Mouse (Mus musculus): ENCODE measurements around the gene Olfr1412.

Olfr1412 gene

DNA sequence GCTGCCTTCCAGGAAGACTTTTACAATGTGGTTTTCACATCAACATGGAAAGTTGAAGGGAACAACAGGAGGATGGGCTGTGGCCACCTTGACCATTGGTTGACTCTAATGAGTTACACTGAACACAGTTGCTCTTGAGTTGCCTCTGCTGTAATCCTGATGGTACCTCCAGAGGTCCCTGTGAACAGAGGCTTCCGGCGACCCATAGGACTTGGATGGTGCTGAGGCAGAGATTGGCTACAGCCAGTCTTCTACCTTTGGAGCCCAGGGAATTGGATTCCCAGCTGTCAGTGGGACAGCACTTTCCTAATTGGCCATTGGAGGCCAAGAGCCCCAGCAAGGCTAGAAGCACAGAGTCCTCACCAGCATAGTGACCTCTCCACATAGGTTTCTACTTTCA, at the start of gene Olfr1412:
TSS of gene Olfr1412 (plus strand) at position 301 of the 400 bp plus-strand sequence.
- DNase-seq: no peak

DNA sequence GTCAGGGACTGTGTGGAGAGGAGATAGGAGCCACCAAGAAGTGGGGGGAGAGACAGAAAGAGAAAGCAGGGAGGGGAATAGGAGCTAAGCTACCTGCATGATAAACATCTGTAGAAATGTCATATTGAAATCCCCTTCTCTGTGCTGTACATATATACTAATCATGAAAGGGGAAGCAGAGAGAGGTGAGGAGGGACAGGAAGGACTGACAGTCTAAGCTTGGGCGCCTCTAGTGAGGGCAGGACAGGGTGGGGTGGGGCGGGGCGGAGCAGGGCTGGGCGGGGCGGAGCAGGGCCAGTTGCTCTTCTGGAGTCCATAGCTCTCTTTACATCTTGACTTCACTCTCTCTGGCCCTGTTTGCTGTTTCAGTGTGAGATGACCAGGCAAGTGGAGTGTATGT, 48.6 kb upstream of the Olfr1412 start:
- DNase-seq: no peak

DNA sequence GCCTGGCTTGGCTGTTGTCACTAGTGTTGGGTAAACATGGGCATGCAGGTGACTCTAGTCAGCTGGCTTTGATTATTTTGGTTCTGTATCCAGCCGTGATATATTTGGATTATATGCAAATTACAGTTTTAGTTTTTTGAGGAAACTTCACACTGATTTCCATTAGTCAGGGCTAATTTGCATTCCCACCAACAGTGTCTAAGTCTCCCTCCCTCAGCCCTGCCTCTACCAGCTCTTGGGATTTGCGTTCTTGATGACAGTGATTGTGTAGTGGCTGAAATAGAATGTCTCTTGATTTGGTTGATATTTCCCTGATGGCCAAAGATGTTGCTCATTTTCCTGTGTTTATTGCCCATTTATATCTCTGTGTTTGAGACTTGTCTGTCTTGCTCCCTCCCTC, 46.5 kb upstream of the Olfr1412 start:
- DNase-seq: no peak

DNA sequence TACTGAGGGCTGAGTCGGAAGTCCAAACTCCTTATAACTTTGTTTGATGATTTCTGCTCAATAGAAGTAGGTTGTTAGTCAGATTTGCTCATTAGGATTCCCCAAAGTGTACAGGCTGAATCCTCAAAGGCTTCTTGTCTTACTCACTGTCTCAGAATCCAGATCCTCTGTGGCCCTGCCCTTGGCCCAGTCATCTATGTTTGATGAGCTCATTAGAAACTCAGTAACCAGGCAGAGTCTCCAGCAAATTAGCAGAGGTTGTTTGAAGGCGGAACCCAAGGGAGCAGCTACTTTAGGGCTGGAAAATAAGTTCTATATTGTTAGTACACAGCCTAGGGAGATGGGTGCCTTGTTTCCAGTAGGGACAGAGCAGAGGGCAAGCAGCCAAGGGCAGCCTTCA, 39.6 kb upstream of the Olfr1412 start:
- no peak for DNase-seq

DNA sequence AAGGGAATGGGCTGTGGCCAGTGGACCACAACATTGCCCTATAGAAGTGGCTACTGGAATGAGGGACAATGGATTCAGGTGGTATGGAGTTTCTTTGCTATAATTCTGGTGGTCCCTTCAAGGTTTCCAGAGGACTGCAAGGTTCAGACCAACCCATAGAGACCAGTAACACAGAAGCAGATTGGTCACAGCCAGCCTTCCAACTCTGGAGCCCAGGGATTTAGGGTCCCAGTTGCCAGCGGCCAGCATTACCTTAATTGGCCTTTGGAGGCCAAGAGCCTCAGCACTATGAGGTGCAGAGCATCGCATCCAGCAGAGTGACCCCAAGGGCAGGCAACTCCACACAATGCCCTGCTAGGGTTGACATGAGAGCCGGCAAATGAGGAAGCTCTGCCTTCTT, 14.6 kb upstream of the Olfr1412 start, which contains the start of gene Olfr1413:
TSS of gene Olfr1413 (plus strand) at position 301 of the 400 bp plus-strand sequence.
- DNase-seq: no peak

DNA sequence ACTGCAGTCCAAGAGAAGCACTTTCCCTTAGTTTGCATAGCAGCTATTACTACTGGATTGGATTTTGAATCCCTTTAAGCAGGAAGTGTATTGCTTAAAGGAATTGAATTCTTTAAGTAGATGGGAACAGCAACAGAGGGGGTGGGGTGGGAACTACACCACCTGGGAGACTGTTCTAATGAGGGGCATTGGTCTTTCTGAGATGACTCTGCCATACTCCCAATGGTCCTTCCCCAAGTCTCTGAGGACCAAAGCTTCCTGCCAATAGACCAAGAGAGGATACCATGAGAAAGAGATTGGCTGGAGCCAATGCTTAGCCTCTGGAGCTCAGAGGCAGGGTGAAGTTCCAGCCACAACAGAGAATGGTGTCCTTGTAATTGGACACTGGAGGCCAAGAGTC, 8.5 kb downstream of the Olfr1412 start, which contains the start of gene Olfr1411:
TSS of gene Olfr1411 (plus strand) at position 301 of the 400 bp plus-strand sequence.
- no peak for DNase-seq

DNA sequence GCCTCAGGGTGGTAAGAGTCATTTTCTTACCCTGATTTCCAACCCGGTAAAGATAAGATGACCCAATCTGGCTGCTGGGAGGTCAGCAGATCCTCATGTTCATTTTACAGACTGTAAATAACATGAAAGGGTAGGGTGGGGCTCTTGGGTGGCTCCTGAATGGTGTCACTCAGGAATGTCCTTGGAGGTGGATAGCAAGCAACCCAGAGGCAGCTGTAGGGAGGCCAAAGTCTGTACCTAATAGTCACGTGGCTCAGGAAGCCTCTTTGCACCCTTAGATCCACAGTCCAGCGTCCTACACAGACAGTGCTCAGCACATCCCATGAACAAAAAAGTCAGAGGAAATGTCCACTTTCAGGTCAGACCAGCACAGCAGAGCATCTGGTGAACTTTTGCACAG, 10.4 kb downstream of the Olfr1412 start:
- no peak for DNase-seq

DNA sequence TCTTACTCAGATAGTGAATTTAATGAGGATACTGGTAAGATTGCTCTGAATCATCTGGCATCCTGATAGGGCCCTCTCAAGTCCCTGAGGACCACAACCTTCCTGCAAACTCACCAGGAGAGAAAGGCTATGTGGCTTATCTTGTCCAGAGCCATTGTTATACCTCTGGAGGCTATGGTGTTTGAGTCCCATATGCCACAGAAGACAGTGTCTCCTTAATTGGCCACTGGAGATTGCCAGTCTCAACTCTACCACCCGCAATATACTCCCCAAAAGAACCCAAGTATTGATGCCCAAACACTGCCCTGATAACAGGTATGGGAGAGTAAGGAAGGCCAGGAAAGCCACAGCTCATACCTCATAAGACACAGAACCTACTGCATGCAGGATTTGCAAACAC, 19.9 kb downstream of the Olfr1412 start, which contains the start of gene Olfr1410:
TSS of gene Olfr1410 (plus strand) at position 301 of the 400 bp plus-strand sequence.
- no peak for DNase-seq

DNA sequence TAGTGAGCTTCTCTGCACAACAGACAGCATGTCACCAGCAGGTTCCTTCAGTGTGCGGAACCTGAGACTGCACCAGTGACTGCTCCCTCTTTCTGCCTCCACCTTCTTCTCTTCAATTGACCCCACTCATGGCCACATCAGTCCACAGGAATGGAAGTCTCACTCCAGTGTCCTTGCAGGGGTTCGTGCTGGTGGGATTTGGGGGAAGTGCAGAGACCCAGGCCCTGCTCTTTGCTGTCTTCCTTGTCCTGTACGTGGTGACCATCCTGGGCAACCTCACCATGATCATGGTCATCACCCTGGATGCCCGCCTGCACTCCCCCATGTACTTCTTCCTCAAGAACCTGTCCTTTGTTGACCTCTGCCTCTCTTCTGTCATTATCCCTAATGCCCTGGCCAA, 22.1 kb downstream of the Olfr1412 start:
- DNase-seq: no peak

DNA sequence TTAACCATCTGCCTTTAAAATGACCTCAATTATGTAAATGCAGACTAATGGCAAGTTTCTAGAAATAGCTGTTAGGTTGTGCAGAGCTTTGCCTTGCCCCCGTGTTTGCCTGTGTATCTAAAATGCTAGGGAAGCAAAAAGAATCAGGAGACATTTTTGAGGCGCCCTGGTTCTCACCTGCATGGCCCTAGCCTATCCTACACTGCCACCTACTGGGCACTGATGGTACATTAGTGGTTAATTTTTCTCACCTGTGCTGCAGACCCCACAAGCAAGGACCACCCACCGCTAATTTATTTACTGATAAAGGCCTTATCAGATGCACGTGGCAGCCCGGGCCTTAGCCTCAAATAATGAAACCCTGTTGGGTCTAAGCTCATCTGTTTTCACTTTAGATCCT, 25.4 kb downstream of the Olfr1412 start:
- DNase-seq: peak; percentile 21 to 41

DNA sequence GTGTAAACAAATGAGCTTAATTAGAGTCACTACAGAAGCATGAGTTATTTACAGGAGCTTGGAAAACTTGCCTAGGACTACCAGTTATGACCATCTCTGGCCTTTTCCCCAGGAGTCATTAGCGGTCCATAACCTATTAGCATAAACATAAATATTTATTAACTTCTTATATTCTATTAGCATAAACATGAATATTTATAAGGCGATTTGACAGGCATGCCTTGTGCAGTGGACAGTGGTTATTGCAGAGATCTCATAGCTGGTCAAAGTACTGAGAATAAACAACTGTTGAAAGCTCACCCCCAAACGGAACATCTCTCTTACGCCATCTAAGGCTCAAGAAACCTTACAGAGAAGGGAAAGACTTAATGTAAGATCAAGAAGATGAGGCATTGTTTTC, 27.6 kb downstream of the Olfr1412 start:
- DNase-seq: no peak

DNA sequence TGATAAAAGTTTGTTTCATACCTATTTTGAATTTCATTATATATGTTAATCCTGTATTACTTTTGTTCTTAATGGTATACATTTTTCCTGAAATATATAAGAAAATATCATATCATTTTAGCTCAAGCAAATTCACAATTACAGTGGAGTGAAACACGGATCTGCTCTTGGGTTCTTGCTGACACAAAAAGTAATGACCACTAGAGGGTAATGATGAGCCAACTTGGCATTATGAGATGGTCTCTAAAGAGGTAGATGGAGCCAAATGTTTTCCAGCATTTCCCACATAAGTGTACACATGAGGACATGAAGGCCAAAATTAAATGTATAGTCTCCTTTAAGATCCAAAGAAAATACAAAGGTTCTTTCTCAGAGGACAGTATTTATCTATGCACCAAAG, 28.9 kb downstream of the Olfr1412 start:
- DNase-seq: no peak

DNA sequence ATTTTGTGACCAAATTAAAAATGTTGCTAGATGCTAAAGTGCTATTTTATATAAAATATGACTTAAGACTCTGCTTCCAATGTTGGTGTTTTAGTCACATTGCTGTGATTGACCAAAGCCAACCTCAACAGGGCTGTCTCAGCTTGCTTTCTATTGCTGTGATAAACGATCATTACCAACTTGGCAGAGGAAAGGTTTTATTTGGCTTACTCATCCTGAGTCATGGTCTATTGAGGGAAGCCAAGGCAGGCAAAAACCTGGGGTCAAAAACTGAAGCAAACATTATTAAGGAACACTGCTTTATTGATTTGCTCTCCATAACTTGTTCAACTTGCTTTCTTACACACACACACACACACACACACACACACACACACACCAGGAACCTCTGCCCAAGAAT, 30.5 kb downstream of the Olfr1412 start:
- no peak for DNase-seq

DNA sequence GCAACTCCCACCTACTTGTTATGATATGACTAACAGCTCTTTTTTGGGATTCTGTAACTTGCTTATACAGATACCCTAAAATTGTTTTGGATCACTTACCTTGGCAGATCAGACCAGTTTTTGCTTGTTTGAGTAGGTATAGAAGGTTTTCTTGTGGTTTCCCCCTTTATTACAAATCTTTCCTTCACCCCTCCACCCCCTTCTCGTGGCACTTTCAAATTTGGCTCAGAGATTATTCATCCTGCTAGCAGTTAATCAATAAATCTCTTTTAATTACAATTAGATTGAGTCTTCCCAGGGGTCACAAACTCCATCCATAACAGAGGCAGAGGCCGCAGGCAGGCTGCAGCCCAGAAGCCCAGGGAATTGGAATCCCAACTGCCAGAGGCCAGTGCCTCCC, 31.9 kb downstream of the Olfr1412 start, which contains the start of gene Olfr12:
TSS of gene Olfr12 (plus strand) at position 301 of the 400 bp plus-strand sequence.
- no peak for DNase-seq

DNA sequence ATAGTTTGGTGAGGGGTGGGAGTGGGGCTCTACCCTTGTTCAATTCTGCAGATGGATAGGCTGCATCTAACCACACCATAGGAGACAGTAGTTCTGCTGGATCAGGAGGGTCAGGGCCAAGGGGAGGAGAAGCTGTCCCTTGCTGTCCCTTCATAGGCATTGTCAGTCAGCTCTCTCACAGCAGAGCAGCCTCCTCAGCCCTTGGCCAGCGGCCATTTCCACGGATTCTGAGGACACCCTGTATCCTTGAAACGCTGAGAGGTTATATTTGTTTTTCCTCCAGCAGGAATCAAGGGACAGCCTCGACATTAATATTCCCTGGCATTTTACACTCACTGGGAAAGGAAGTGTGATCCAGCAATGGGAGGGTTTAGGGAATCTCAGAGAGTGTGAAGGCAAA, 32.8 kb downstream of the Olfr1412 start:
- DNase-seq: no peak

DNA sequence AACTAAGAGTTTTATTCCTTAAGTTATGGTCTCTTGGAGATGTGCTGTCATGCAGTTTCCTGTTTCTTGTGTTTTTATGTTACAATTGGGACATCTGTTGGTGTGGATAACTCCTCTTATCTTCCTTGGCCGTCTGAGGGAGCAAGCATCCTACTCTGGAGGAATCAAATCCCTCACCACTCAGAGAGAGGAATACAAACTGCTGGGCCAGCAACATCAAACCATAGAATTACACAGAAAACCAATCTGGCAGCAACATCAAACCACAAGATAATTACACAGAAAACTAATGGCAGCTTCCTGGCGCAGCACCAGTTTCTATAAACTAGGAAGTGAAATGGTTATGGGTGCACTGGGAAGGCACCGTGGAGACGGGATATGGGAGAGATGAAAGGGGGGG, 42.6 kb downstream of the Olfr1412 start:
- DNase-seq: no peak

DNA sequence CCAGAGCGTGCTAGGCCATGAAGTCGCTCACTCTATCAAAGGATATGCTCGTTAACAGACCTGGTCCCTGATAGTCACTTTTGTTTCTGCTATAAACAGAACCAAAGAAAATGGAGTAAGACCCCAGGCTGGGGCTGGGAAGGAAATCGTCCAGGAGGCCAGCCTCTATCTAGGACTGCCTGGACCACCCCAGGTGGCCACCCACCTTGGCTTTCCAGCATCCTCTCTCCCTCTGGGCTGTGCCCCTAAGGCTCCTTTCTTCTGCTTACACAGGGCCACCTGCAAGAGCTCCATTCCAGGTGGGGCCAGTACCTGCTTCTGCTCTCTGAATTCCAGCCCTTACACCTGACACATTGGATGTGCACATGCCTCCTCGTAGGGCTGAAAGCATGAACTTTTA, 46.6 kb downstream of the Olfr1412 start:
- no peak for DNase-seq

DNA sequence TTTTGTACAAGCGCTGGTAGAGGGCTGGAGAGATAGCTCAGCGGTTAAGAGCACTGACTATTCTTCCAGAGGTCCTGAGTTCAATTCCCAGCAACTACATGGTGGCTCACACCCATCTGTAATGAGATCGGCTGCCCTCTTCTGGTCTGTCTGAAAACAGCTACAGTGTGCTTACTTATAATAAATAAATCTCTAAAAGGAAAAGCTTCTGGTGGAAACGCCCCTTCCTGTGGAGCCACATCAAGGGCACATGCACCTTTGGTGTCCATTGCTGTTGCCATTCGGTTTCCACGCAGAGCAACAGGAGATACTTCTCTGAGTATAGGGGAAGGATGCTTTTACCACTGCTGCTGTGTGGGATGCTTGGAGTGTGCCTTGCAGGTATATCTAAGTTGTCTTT, 47.4 kb downstream of the Olfr1412 start:
- no peak for DNase-seq

DNA sequence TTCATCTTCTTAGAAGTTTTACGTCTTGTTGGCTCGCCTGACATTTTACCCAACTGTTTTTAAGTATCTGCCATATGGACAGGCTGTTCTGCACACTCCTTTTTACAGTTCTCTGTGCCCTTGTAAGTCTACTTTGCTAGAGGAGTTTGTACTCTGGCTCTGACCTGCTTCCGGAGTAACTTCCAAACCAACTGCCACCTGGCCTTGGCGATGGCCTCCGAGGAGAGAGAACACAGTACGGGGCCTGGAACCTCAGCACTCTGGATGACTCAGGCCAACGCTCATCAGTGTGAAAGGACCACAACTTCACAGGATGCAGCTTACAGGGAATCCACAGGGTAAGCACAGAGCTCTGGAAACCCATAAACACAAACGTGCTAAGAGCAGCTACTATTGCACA, 48.1 kb downstream of the Olfr1412 start:
- DNase-seq: no peak

DNA sequence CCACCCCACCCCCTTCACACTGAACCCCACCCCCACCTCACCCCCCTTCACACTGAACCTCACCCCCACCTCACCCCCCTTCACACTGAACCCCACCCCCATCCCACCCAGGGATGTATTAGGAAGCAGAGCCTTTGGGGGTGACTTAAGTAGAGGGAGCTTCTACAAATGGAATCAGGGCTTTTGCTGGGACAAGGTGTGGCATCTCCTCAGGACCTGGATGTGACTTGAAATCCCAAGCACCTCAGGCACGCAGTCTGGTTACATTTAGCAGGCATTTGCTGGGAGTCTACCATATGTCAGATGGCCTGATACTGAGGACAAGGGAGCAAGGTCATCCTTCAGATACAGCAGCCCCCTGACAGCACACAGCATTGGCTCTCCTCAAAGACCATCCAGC, 49.0 kb downstream of the Olfr1412 start:
- no peak for DNase-seq

DNA sequence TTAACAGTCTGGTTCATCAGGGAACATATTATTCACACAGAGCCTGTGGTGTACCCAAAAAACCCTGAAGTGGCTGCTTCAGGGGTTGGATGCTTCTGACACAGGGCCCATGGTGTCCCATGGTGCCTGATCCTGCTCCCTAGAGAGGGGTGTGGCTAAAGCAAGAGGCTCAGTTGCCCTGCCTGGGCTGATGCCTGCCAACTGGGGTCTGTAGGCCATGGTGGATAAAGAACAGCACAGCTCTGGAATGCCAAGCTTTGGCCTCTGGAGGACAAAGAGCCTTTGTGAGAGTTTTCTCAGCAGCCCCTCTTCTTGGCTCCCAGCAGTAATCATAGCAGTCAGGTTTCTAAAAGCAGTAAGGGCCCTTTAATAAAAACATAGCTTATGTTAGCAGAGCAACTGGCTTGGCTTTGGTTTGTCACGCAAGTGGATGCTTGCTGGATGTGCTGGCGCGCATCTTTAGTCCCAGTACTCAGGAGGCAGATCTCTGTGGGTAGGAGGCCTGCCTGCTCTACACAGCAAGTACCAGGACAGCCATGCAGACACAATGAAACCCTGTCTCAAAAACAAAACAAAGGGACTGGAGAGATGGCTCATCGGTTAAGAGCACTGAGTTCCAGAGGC, 49.5 kb downstream of the Olfr1412 start:
- DNase-seq: no peak

DNA sequence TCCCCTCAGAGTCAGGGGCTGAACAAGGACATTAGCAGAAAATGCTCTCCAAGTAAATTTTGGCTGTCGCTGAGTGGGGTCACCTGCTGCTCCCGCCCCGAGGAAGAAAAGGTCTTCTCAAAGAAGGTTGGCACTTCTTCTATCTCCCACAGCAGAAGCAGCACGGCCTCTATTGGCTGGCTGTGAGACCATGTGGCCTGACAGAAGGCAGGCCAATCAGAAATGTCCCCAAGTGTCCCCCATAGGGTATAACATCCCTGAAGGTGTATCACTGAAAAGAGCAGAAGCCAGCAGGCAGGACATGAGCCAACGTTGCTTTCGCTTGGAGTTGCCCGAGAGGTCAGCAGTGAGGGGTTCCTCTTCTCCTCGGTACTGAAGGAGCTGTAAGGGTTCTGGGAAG, 50.4 kb downstream of the Olfr1412 start:
- DNase-seq: no peak

DNA sequence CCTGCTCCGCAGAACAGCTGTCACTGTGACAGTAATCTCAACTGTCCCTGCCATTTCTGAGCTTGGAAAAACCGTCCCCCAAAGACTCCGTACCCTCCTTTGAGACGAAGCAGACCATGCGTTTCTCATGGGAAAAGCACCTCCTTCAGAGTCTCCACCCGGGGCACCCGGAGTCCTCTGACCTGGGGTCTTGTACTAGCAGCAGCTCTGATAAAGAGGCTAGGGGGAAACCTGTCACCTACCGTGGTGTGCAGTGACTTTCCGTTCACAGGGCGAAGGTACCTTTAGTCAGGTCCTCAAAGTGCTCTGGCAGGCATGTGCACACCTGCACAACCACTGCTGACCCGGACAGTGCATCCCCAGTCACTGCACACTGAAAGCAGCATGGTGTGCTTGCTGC, 51.1 kb downstream of the Olfr1412 start:
- DNase-seq: no peak

DNA sequence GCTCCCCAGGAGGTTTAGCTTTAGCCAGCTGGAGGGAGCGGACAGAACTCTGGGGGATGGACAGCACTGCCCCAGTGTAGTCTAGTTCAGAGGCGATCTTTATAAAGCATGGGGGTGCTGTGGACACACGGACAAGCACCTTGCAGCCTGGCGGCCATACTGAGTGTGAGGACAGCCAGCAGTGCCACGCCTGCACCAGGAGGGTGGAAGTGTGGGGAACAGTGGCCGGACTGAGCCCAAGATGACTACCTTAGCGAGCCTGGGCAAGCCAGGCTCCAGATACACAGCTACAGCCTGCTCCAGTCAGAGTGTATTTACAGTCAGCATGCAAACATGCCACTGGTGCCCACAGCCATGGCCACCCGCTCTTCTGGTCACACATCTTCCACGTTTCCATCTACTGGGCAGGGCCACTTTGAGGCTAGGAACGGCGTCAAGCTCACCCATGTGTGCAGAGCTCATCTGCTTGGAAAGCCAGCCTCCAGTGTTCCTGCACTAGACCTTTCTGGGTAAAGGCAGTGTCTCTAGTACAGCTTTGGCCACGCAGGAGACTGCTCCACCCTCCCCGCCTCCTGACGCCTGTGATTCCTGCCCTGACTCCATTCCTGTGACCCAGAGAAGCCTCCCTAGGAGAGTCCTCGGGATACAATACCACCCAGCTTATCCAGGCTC, 52.1 kb downstream of the Olfr1412 start:
- DNase-seq: no peak

DNA sequence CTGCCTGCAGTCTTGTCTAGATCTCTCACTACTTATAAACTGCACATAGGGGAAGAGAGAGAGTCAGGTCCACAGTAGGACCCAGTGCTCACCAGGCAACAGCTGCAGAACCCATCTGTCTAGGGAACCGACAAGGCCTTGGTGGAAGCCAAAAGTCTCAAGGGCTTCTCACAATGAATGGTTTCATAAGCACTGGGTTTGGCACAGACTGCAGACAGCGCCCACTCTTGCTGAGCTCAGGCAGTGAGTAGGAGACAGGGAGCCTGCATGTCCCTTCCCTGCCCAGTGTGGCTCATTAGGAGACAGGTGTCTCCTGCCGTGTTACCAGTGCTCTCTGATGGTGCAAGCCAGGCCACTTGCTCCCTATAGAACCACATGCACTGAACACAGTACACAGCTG, 52.6 kb downstream of the Olfr1412 start:
- DNase-seq: no peak
